Mouse (Mus musculus): ENCODE results near the gene Mum1l1.
"Not testable (repeated sequence)": the region's sequence is repeated elsewhere in the genome, so short reads cannot be mapped to it uniquely, and the experiment has no call there.

Gene Mum1l1

DNA sequence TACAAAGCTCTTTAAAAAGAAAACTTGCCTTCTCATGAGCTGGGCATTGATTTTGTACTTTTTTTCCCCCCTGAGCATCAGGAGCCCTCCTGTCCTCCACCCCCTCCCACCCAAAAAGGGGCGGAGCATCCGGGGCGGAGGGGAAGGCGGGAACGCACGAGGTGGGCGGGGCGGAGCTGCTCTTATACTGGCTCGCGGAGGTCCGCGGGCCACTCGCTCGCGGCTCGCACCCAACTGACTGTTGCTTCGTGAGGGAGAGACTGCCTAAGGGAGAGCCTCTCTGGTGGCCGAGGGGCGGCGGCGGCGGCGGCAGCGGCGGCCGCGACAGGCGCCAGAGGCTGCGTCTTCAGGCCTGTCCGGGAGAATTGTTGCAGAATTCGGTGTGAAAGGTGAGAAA lies at the start of gene Mum1l1:
Mum1l1 (plus strand) TSS at position 214 of the 397 bp plus-strand sequence.
- DNase-seq (ENCODE audit: low read depth, low spot score) = peak; percentile 8

DNA sequence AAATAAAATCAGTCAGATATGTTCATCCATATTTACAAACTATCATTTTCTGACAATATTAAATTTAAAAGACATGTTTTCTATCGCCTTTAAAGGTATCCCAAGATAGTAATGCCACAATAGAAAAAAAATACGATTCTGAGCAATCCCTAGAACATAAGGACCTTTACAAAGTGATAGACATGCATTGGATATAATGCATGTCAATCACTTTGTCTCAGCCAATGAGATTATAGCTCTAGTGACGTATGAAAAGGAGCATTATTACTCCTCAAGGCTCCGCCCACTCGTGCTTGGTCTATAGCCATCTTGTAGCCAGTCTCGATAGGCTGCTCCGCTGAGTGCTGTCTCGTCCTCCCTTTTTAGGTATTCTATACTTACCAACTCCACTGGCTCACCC lies 30.9 kb upstream of the Mum1l1 start, which contains the start of gene 4933428M09Rik:
4933428M09Rik (plus strand) TSS at position 301 of the 400 bp plus-strand sequence.
- DNase-seq (ENCODE audit: low read depth, low spot score) = no peak

- not testable (repeated sequence) for DNase-seq (ENCODE audit: low read depth, low spot score)
Observed at GRCm38 (mm10) chrX:139191506-139191905, 18.3 kb upstream of the Mum1l1 start.

GRCm38 (mm10) chrX:139194572-139195279 lies 15.1 kb upstream of the Mum1l1 start:
- DNase-seq (ENCODE audit: low read depth, low spot score) = no peak

GRCm38 (mm10) chrX:139209191-139209828 lies 532 bp upstream of the Mum1l1 start:
- not testable (repeated sequence) for DNase-seq (ENCODE audit: low read depth, low spot score)

DNA sequence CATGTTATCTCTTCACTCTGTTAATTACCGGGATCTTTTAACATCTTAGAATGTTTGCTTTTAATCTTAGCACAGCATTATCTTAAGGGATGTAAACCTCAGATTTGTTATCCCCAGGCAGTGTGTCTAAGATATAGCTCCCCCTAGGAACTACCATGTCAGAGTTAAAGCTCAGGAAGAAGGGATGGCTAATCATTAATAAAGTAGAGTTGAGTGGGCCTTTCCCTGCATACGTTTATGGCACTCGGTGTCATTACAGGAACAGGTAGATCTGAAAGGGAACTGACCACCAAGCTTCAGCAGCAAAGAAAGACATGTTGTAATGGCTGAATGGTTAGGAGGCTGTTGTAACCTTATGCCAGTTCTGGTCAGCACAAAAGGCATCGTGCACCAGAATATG lies 4.9 kb downstream of the Mum1l1 start:
- no peak for DNase-seq (ENCODE audit: low read depth, low spot score)

GRCm38 (mm10) chrX:139216409-139216808 lies 6.6 kb downstream of the Mum1l1 start:
- DNase-seq (ENCODE audit: low read depth, low spot score) = no peak

DNA sequence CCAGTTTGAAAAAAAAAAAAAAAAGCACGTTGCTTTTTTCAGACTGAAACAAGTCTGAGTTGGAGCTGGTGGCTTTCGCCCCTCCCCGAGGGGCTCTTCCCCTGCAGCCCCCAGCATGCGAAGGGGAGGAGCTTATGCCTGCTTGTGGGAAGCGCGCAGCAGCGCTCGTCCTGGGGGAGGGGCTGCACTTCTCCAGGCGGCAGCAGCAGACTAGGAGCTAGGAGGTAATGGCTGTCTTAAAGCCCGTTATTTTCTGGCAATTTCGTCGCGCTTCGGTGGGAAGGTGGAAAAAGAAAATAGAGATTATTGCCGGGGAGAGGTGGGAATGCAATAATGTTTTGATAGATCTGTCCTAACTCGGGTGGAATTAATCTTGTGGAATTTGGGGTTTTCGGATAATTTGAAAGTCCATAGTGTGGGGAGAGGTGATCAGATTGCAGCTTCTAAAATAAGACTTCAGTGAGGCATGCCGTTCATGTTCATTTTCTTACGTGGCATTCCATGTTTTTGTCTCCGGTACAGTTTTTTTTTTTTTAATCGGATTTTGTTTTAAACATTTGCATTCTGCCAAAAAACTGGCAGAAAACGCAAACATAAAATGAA lies 7.2 kb downstream of the Mum1l1 start:
- no peak for DNase-seq (ENCODE audit: low read depth, low spot score)

GRCm38 (mm10) chrX:139217776-139218175 lies 7.9 kb downstream of the Mum1l1 start:
- DNase-seq (ENCODE audit: low read depth, low spot score) = no peak

DNA sequence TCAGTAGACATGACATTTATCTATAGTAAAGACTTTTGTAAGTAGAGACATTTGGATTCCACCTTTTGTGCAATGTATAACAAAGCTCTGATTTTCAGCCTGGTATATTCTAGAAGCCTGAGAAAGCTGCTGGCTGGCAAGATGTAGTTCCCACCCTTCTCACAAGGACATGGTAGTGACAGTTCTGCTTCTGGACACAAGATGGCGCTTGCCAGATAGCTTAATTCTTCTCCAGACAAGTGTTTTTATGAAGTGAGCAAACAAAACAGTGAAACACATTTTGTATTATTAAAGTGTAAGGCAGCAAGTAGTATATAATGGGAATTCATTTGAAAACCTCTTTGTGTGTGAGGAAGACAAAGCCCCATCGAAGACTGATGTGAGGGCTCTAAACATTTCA lies 9.2 kb downstream of the Mum1l1 start:
- peak; percentile 11 for DNase-seq (ENCODE audit: low read depth, low spot score)

- DNase-seq (ENCODE audit: low read depth, low spot score) = no peak
Observed at GRCm38 (mm10) chrX:139220830-139221229, 11.0 kb downstream of the Mum1l1 start.

- DNase-seq (ENCODE audit: low read depth, low spot score) = no peak
Observed at GRCm38 (mm10) chrX:139221893-139222292, 12.1 kb downstream of the Mum1l1 start.

DNA sequence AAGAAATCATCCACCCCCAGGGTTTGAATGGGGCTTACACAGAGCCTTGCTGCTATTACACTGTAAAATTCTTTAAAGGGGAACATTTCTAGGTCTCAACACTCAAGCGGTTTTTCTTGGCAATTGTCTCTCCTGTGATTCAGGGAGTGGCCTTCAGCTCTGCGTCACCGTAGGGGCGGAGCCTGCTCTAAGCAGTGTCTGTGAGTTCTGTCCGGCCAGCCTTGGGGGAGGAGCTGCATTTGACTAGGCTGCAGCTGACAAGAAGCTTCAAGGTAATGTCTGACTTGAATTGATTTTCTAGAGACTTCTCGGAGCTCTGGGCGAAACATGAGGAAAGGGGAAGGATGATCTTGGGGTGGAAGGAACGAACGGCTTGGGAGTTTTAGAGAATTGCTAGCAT lies 21.3 kb downstream of the Mum1l1 start:
- DNase-seq (ENCODE audit: low read depth, low spot score) = no peak

- no peak for DNase-seq (ENCODE audit: low read depth, low spot score)
Observed at GRCm38 (mm10) chrX:139247294-139247693, 37.5 kb downstream of the Mum1l1 start.

DNA sequence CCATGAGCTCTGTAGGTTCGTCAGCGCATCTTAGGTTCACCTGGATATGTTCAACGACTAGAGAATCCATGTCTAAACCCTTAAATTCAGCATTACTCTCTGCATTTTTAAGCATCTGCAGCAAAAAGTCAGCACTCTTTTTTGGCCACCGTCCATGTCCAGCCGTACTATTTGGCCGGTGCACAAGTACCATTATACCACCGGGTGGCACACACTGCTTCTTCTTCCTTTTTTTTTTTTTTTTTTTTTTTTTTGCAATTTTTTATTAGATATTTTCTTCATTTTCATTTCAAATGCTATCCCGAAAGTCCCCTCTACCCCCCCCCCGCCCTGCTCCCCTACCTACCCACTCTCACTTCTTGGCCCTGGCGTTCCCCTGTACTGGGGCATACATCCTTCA lies 47.2 kb downstream of the Mum1l1 start:
- no peak for DNase-seq (ENCODE audit: low read depth, low spot score)

GRCm38 (mm10) chrX:139281966-139282365 lies 72.1 kb downstream of the Mum1l1 start:
- DNase-seq (ENCODE audit: low read depth, low spot score) = no peak
